Mouse (Mus musculus) forelimb bud, embryonic 11.5 days (tissue): ENCODE measurements around the gene Arhgef7.

Experiments used
- DNase-seq: peaks from one replicate; pipeline ENCODE4 v3.0.0-alpha.2; 2012; ENCODE audit warnings: low read depth, low spot score

Gene Arhgef7

DNA sequence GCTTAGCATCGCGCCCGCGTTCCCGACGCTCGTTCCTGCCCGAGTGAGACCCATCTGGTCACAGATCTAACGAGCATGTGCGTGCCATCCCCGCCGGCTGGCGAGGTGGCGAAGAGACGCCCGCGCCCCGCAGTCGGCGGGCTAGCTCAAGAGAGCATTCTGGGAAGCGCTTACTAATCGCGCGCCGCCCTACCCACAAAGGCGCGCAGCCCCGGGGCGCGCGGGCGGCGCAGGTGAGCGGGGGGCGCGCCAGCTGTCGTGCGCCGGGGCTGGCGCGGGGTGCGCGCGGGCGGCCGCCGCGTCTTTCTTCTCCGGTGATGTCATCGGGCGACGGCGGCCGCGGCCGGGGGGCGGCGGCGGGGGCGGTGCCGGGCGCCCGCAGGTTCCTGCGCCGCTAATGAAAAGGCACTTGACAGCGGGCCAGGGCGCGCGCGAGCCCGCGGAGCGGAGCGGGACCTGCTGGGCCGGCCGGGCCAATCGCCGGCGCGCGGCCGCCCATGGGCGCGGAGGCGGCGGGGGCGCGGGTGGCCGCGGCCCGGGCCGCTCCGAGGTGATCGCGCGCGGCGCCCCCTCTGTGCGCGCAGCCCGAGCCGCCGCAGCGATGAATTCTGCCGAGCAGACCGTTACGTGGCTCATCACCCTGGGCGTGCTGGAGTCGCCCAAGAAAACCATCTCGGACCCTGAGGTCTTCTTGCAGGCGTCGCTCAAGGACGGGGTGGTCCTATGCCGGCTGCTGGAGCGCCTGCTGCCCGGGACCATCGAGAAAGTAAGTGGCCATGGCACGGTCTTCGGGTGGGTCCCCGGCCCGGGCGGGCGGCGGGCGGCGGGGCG, at the start of gene Arhgef7:
Gene Arhgef7, plus strand, starts transcription at position 71 of the 831 bp plus-strand sequence.
- peak; percentile 64 for DNase-seq

DNA sequence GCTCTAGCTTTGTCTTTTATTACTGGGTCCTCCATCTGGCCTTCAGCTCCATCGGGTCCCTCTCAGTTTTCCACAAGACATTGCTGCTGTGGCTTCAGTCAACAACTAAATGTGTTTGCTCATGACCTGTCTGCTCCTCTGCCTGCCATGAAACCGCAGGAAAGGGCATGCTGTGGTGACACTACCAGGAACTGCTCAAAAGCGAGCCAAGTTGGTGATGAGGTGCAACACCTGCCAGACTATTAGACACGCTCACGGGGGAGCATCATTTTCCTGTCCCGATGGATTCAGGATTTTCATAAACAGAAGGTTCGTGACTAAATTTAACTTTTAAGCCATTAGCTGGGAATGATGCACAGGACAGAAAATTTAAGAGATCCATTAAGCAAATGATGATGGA, 43.0 kb upstream of the Arhgef7 start:
- DNase-seq, result no peak

DNA sequence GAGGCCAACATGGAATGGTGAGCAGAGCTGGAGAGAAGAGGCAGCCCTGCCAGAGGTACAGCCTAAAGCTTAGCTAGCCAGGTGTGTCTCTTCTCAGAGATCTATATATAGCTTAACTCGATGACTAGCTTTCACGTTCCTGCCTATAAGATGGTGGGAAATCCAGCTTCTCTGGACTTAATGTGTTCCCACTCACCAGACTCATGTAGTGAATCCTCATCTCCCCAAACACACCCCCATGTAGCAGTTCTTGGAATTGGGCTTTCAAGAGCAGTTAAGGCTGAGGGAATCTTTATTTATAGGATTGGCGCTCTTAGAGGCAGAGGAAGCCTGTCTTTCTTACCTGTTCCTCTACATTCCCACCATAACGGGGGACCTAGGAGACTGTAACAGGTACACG, 40.3 kb upstream of the Arhgef7 start:
- DNase-seq, result no peak

DNA sequence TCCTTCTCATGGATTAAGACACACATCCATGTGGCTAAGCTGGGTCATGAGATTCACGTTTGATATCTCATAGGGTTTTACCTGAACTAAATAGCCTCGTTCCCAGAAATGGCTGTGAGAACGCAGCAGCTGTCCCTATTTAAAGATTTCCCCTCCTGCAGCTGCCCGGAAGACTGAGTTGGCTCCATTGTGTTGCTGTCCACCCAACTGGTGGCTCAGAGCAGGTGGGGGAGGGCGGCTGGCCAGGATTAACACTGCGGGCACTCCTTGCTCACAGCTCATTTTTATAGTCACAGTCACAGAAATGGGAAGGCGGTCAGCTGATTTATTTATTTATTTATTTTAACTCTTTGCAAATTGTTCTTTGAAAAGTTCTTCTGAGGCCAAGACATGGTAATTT, 37.6 kb upstream of the Arhgef7 start:
- no peak for DNase-seq

DNA sequence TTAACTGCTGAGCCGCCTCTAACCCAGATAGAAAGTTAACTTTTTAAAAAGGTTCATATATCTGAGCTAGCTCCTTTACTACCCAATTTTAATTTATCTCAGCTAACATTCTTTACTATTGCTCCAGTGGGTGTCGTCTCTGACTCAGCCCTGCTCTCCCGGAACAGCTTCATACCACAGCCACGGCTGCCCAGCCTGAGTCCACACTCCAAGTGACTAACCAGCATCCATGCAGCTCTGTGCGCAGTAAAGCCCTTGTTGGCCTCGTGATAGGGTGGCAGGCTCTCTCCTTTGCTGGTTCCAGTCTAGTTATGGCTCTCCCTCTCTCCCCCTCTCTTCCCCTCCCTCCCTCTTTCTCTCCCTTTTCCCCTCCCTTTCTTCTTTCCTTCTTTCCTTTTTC, 36.2 kb upstream of the Arhgef7 start:
- no peak for DNase-seq

DNA sequence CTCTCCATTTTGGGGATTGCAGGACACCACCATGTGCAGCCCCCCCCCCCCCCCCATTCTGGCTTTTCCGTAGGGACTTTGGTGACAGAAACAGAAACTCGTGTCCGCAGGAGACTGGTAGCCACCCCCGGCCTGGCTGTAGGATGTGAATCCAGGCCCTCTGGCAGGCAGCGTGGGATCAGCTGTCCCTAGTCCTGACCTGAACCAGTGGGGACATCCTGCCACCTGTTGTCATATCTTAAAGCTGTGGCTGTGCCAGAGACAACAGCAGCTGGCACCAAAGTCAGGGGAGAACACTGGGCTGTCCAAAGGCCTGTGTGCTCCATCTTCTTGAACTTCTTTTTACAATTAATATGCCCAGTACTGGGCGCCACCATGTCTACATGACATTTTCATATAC, 35.8 kb upstream of the Arhgef7 start:
- DNase-seq, result no peak

DNA sequence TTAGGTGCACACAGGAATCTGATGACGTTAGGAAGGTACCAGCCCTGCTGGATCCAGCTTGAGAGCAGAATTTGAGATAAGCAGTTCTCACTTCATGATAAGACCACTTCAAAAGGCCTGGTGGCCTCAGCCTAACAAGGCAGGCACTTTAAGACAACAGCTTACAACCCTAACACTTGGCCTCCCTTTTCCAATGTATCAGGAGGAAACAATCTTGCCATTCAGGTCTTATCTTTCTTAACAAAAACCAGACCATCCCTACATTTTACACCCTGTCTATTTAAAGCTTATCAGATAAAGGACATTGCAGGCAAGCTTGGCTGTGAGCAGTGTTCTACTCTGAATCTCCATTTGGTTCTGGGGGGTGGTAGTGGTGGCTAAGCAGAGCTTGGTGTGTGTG, 35.1 kb upstream of the Arhgef7 start:
- DNase-seq, result no peak

DNA sequence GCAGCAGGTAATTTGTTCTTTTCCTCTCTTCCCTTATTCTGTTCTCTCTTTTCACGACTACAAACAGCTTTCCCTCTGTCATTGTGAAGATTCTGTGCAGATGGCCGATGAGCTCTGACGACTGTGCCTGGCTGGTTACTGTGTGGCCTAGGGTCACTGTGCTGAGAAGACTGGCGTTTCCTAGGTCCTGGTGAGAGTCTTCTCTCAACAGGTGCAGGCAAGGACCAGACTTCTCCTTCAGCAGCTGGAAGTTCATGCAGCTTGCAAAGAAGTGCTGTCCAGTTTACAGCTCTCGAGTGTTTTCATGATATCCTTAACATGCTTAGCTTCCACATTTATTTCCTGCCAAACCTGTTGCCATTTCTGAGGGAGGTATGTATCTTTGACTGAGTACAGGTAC, 33.5 kb upstream of the Arhgef7 start:
- no peak for DNase-seq

DNA sequence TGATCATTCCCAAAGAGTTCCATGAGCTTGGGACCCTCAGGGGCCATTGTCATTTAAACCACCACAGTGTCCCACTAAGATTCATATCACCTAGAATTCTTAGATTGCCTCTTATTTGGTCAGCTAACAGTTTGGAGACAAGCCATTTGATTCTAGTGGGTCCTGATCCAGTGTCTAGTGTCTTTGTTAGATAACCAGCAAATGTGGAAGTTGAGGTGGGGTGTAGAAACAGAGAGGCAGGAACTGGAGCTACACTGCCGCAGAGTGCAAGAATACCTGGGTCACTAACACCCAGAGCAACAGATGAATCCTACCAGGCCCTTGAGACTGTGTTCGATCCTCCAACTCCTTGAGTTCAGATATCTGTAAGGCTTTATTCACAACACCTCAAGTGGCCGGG, 31.3 kb upstream of the Arhgef7 start:
- DNase-seq, result no peak

DNA sequence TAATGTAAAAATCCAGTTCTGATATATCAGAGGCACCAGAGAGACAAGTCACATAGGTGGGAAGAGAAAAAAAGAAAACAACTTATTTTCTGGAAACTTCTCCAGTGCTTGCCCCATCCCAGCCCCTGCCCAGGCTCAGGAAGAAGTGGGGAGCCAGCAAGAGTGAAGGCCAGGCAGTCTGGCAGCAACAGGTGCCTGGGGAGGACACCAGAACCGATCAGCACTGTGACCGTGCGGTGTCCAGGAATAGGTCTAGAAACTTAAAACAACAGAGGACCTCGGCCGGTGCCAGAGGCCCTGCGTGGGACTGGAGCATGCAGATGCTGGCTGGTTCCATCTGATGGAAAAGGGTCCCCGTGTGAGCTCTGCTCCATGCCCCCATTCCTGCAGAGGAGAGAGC, 30.1 kb upstream of the Arhgef7 start:
- no peak for DNase-seq

DNA sequence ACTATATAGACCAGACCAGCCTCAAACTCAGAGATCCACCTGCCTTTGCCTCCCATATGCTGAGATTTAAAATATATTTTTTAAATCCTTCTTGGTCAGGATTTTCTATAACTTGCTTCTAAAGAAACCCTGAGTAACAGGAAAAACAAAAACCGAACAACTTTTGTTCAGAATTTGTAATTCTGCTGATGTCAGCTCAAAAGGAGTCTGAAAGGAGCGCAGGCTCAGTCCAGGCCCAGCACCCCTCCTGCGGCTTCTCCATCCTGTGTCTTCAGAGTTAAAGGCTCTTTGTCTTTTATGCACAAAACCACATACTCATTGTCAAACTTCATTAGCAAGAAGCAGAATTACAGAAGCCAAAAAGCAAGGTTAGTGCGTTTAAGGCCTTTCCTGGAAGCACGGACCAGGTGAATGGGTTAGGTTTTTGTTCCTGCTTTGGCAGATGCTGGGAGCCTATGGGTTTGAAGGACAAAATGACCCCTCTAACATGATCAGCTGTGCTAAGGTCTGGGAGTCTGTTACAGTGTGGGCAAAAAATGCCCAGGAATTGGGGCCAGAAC, 28.0 kb upstream of the Arhgef7 start:
- DNase-seq, result no peak

DNA sequence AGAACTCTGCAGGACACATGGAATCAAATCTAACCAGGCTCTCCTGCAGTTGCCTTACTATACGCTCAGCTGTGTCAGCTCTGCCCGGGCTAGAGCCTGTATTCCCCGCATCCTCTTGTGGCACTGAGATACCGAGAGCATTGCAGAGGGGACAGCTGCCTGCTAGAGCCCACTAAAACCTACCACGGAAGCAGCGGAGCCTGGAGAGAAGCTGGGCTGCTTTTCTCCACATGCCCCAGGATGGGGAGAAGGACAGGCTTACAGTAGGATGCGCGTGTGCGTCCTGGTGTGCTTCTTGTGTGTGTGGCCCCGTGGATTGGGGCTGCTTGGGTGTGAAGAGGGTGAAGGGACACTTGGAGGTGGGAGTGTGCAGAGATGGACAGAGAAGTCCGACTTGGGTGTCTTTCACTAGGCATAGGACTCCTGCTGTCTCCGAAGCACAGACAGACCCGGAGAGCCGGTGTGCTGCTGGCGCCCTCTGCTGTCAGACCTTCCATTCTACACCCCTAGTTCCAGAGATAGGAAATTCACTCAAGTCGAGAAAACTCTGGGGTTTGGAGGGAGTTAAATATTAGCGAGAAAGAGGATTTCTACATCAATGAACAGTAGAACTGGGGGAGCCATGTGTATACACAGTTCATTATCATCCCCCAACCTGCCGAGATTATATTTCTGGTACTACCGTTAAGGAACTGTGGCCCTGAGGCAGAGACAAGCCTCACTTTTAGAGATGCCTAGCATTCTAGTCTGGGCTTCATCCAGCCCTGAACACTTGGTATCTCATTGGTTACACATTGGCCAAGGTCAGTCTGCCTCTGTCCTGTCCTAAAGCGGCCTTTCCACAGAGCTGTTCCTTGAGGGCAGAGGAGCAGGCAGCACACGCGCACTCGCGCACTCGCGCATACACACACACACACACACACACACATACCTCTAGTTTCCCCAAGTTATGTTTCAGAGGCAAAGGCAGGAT, 27.2 kb upstream of the Arhgef7 start:
- peak; percentile 76 for DNase-seq

DNA sequence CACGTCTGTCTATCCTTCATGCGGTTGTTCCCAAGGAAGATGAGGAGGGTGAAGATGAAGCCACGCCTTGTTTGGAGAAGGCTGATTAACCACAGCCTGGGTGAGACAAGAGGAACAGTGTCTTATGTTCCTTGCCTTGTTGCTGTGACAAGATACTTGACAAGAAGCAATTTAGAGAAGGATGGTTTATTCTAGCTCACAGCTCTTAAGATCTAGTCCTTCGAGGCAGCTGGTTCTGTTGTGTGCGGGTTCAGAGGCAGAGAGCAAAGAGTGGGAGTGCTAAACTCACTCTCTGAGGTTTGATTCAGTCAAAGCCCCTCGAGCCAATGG, 26.5 kb upstream of the Arhgef7 start, which contains the start of gene 1700016D06Rik:
Gene 1700016D06Rik, minus strand, starts transcription at position 31 of the 330 bp plus-strand sequence.
- DNase-seq, result no peak

DNA sequence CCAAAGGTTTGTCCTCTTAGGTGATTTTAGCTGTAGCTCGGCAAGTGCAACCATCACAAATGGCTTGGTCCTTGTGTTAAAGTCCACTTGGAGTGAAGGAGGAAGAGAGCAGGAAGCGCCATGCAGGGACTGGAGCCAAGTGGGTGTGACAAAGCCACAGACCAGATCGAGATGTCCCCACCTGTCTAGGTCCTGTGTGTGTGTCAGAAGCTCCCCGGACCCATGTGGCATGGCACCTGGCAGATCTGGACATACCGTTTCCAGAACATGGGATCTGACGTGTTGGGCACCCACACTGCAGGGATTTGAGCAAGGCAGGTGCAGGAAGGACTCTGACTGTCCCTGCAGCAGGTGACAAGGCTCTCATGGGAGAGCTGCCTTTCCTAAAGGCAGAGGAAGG, 26.1 kb upstream of the Arhgef7 start:
- no peak for DNase-seq

DNA sequence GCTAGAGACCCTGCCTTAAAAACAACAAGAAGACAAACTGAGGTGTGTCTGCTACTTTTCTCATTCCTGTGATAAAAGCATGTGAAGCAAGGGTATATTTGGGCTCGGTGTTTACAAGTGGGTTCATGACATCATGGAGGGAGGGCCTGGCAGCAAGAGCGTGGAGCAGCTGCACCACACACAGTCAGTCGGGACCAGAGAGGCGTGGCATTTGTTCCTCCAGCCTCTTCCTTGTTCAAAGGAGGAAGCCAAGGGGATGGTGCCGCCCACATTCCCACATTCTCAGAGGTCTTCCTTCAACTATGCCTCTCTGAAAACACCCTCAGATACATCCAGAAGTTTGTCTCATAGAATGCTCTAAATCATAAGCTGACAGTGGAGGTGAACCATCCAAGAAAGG, 23.7 kb upstream of the Arhgef7 start:
- DNase-seq, result no peak

DNA sequence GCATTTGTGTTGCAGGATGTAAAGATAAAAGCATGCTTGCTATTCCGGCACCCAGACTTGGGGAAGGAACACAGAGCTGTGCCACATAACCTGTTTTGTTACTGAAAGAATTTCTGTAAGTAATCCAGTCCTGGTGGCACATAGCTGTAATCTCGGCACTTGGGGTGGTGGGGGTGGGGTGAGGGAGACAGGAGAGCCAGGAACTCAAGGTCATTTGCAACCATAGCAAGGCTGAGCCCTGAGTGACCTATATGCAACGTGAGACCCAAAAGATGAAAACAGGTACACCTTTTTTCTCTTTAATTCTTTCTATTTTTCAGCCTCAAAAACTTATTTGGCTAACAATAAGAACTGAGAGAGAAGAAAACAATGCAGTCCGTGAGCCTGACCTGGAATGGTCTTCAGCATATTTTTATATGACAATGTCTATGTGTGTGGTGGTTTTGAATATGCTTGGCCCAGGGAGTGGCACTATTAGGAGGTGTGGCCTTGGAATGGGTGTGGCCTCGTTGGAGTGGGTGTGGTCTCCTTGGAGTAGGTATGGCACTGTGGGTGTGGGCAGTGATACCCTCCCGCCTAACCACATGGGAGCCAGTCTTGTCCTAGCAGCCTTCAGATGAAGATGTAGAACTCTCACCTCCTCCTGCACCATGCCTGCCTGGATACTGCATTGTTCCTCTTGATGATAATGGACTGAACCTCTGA, 22.7 kb upstream of the Arhgef7 start:
- no peak for DNase-seq

DNA sequence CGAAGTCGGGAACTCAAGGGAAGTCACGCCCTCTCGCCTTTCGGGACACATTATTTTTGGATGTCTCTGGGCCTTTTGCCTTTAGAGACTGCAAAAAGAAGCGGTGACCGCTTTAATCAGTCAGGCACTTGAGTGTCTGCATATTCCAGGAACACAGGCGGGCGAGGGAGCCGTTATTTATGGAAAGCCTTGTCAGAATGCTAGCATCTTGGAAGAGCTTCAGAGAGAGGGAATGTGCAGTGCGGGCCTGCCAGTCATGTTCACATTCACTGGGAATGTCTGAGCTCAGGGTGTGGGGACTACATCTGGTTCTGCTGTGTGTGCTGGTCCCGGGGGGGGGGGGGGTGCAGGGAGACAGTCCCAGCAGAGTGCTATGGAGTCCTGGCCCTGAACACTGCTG, 21.7 kb upstream of the Arhgef7 start:
- no peak for DNase-seq

DNA sequence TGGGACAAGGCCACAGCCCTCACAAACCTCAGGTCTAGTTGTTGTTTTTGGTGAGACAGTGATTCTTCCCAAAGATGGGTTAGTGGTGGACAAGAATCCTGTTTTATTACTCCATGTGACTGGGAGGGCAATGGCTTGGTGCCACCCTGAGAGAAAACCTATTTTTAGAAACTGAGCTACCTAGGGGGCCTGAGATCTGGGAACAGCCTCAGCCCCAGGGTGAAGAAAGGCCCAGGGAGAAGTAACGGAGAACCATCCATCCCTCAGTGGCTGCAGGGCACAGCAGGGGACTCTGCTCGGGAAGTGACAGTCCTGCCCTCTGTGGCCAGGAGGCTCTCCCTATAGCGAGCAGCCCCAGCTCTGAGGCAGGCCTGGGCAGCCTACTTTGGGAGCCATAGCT, 19.8 kb upstream of the Arhgef7 start:
- no peak for DNase-seq

DNA sequence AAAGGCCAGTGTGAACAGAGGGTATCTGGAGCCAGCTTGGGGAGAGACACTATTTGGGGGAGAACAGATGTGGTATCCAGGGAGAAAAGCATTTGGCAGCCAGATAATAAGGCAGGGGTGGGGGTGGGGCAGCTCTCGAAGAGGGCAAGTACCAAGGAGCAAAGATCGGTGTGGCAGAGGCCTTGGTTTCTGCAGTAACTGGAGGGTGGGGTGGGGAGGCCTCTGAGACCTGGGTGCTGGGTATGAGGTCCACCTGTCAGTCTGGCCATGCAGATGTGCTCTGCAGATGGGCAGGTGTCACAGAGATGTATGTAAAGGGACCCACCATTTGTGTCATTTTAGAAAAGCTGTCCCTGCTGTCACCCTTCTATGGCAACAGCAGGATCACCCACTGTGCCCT, 18.7 kb upstream of the Arhgef7 start:
- DNase-seq, result no peak

DNA sequence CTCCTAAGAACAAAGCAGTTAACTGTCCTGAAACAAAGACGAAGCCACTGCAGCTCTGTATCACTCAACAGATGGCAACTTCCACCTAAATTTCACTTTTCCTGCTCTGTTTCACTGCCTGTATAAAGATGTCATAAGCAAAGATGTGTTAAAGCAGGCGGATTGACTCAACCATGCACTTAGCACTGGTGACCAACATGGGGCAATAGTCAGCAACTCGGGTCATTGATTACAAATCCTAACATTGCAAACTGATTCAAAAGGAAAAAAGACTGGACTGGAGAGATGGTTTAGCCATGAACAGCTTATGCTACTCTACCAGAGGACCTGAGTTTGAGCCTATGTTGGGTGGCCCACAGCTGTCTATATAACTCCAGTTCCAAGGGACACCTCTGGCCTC, 18.0 kb upstream of the Arhgef7 start:
- no peak for DNase-seq

DNA sequence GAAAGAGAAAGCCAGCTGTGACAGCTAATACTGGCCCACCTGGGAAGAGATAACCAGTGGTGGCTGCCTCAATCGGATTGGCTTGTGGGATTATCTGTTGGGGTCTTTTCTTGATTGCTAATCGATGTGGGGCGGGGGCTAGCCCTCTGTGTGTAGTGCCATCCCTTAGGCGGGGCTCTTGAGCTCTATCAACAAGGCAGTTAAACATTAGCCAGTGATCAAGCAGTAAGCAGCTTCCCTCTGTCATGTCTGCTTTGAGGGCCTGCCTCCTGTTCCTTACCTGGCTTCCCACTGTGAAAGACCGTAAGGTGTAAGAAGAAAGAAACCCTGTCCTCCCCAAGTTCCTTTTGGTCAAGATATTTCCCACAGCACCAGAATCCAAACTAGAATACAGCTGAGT, 17.1 kb upstream of the Arhgef7 start:
- DNase-seq, result no peak

DNA sequence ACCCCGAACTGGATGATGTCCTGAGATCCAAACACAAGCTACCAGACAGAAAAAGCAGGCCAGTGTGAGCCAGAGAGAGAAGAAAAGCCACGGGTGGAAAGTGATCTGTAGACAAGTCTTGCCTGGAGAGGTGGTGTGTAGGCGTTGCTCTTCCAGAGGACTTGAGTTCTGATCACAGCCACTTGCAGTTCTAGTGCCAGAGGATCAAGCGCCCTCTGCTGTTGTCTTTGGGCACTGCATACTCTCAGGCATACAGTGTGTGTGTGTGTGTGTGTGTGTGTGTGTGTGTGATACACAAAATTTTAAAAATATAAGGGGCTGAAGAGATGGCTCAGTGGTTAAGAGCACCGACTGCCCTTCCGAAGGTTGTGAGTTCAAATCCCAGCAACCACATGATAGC, 15.3 kb upstream of the Arhgef7 start:
- peak; percentile 29 for DNase-seq
